10 mouse cellular contexts compared by ENCODE assay signal in the genomic region with DNA sequence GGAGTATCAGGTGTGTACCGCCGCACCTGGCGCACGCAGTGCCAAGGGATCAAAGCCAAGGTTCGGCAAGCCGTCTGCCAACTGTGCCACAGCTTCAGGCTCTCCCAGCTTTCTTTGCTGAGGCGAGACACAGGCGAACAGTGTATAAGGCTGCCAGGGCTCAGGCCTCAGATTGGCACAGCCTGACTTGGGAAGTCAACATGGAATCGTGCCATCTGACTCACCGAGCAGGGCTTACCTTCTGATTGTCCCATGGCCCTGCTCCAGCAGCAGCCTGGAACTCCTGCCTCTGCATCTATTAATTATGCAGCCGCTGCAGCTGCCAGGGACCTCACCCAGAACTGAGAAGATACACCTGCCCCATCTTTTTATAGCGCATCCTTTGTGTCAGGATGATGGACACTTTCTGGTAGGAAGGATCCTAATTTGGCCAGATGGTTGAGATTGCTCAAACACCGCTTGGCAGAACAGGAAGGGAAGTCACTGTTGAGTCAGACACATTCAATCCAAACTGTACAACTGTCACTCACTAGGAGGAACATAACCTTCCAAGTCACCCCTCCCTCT. TPM values are rescaled to one million over a fixed set of nuclear protein-coding genes. Genes with fewer than 3 reads are reported as not detected.
A peak's percentile ranks its signal among the peaks of the same experiment; 100 is the strongest.
DNase-seq lines count a peak whose midpoint lies in the region; ATAC-seq and TF ChIP-seq lines count a peak whose summit lies in the region.
"Had no signal": no experiment of that assay in that cellular context is flagged by ENCODE, and none has a peak within 500 bp of the region (broad histone marks: within the 10 kb centered on the region; RNA-seq: fewer than 3 reads in every experiment).

No protein-coding gene starts in this region.

- H3K36me3 ChIP-seq in hindbrain, embryonic 13.5 days = no peaks in the 10 kb centered on the region
- no peaks in the 10 kb centered on the region for H3K36me3 ChIP-seq in hindbrain, embryonic 11.5 days (ENCODE audit: control insufficient read depth, insufficient read depth, low read length)
- H3K36me3 ChIP-seq: G1E had no signal

- no peaks in the 10 kb centered on the region for H3K27me3 ChIP-seq in hindbrain, embryonic 13.5 days
- H3K27me3 ChIP-seq in hindbrain, embryonic 11.5 days (ENCODE audit: control insufficient read depth, insufficient read depth, low read length) = no peaks in the 10 kb centered on the region

- no peak for DNase-seq in hindbrain, embryonic 11.5 days (ENCODE audit: low spot score)
- peak; percentile 96 for DNase-seq in 3T3-L1 (ENCODE audit: low read depth, low spot score)
- DNase-seq in brain, embryonic 14.5 days (ENCODE audit: low read depth) = peak; percentile 77
- peak; percentile 35 for DNase-seq in kidney, postnatal 10 days
- DNase-seq in ovary, postnatal 14 days (ENCODE audit: low spot score) = peak; percentile 28
- DNase-seq in gastrocnemius, adult 2 months = no peak

- WGBS in hindbrain, embryonic 13.5 days = 77% methylated on average over 13 of the region's 13 CpGs
- WGBS in hindbrain, embryonic 11.5 days = 86% methylated on average over 13 of the region's 13 CpGs

- no peak overlapping the region for H3K4me3 ChIP-seq in hindbrain, embryonic 13.5 days
- H3K4me3 ChIP-seq in hindbrain, embryonic 11.5 days (ENCODE audit: low read depth, low read length) = no peak overlapping the region
- H3K4me3 ChIP-seq in gastrocnemius, adult 2 months = no peak overlapping the region
- H3K4me3 ChIP-seq: erythroblast, embryonic 14.5 days had no signal

- peaks cover 1% of the 10 kb centered on the region; the same call in 1 of the 2 replicates for H3K9me3 ChIP-seq in hindbrain, embryonic 13.5 days
- no peaks in the 10 kb centered on the region for H3K9me3 ChIP-seq in hindbrain, embryonic 11.5 days (ENCODE audit: control insufficient read depth, low read length)
- H3K9me3 ChIP-seq: G1E had no signal

- intact Hi-C loops in gastrocnemius, adult 2 months (cut with DNase I) = no loop called here

- peak; percentile 46; the same call in 1 of the 2 replicates for ATAC-seq in hindbrain, embryonic 13.5 days (ENCODE audit: low FRiP score)
- ATAC-seq in hindbrain, embryonic 11.5 days (ENCODE audit: low FRiP score) = no peak
- ATAC-seq in frontal cortex, adult (ENCODE audit: low TSS enrichment) = no peak

- TF ChIP-seq POLR2A in brain, embryonic 14.5 days (IDR thresholded peaks at IDR 0.05; ENCODE audit: borderline replicate concordance, extremely low read depth, insufficient read depth, insufficient read length, poor library complexity, severe bottlenecking) = no peak

- 0 out of 2 replicates have a peak, but pooled peaks cover 3% of the 10 kb centered on the region for H3K4me1 ChIP-seq in hindbrain, embryonic 13.5 days (replicated peaks)
- no peaks in the 10 kb centered on the region for H3K4me1 ChIP-seq in hindbrain, embryonic 11.5 days (replicated peaks; ENCODE audit: control insufficient read depth, insufficient read depth, low read length)

- TF ChIP-seq CTCF in brain, embryonic 14.5 days (IDR thresholded peaks at IDR 0.05; ENCODE audit: borderline replicate concordance, extremely low read depth, insufficient read depth, insufficient read length) = no peak
- TF ChIP-seq CTCF in gastrocnemius, adult 2 months (IDR thresholded peaks at IDR 0.05) = no peak

- H3K9ac ChIP-seq in hindbrain, embryonic 13.5 days = no peak overlapping the region
- H3K9ac ChIP-seq in hindbrain, embryonic 11.5 days (ENCODE audit: low read depth, low read length) = no peak overlapping the region

- H3K4me2 ChIP-seq in hindbrain, embryonic 13.5 days = no peak overlapping the region
- H3K4me2 ChIP-seq in hindbrain, embryonic 11.5 days (replicated peaks; ENCODE audit: low read depth, low read length) = no peak overlapping the region

- H3K27ac ChIP-seq in hindbrain, embryonic 13.5 days = 0 out of 2 replicates have a peak overlapping the region, but pooled peaks have one; percentile 40
- H3K27ac ChIP-seq in hindbrain, embryonic 11.5 days (ENCODE audit: low read depth, low read length) = no peak overlapping the region
- no peak overlapping the region for H3K27ac ChIP-seq in gastrocnemius, adult 2 months

RNA-seq across cellular contexts. Expression of a gene that starts 26.9 kb away (rescaled TPM):
- polyA plus RNA-seq in hindbrain, embryonic 13.5 days (2015; fragmentation: Nextera tagmentation; extraction: Ambion mirVana) = 71.9 and 90.1 TPM in 2 replicates
- 335 and 391 TPM in 2 replicates for polyA plus RNA-seq in hindbrain, embryonic 11.5 days (2014; fragmentation: Nextera tagmentation; extraction: Ambion mirVana)
- polyA plus RNA-seq in brain, embryonic 14.5 days (2012; rRNA removed) = 38.1 and 47.0 TPM in 2 replicates
- total RNA-seq in gastrocnemius, adult 2 months (2021) = 1 to 10 TPM in 1 of 2 experiments, under 1 TPM in 1; 0.89 to 1.1 TPM

RNA-seq across cellular contexts. Expression of a gene that starts 53.3 kb away (rescaled TPM):
- 0.56 and 1.6 TPM in 2 replicates for polyA plus RNA-seq in hindbrain, embryonic 13.5 days (2015; fragmentation: Nextera tagmentation; extraction: Ambion mirVana)
- polyA plus RNA-seq in hindbrain, embryonic 11.5 days (2014; fragmentation: Nextera tagmentation; extraction: Ambion mirVana) = 0.88 and 1.2 TPM in 2 replicates
- 1.5 and 2.2 TPM in 2 replicates for polyA plus RNA-seq in brain, embryonic 14.5 days (2012; rRNA removed)
- 1 to 10 TPM; 1.8 to 2.7 TPM for total RNA-seq in gastrocnemius, adult 2 months (2021)
- total RNA-seq: G1E had no signal
- polyA plus RNA-seq: erythroblast, embryonic 14.5 days; G1E had no signal

Comparison
In these comparisons a context has a peak if more than half of its experiments do, and no peak if none do; other contexts are left out.
1. DNase-seq: peak in 3T3-L1 (single experiment), brain, embryonic 14.5 days (single experiment), kidney, postnatal 10 days (single experiment) and ovary, postnatal 14 days (single experiment); none in hindbrain, embryonic 11.5 days (single experiment) and gastrocnemius, adult 2 months (single experiment).